Mouse (Mus musculus) B cell, adult (primary cell): ENCODE results near the gene Cldn10. TPM values are rescaled to one million over a fixed set of nuclear protein-coding genes. Genes with fewer than 3 reads are reported as not detected.

ENCODE experiments used
- total RNA-seq: library from RNA; stranded (reverse); gene quantifications from 4 replicates; pipeline ENCODE4 v1.2.4, GENCODE M21; 2023; ENCODE audit not compliant: inconsistent age

Cldn10 gene
- 1.4 to 3.1 TPM (median 2.0 TPM) in 4 replicates for total RNA-seq

DNA sequence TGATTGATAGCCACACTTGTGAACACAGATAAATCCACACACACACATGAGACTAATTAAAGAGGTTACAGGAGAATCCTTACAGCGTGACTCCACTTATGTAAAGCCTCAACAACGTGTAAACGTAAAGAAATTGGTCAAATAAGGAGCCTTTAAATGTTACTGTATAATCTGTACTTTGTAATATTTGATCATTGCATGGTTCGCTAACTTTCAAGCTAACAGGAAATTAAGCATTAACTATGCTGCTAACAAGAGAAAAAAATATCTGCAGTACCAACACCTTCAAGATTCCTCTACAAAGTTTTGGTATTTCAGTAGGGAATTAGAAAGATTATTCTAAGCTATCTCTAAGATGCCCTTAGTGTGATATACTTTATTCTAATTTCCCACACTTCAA is at the start of gene Cldn10:
TSS of gene Cldn10 (plus strand) at position 288 of the 400 bp plus-strand sequence.

Other genes with a start within 250 kb of the Cldn10 start
- gene Abcc4, start 81.7 kb upstream of the Cldn10 start, total RNA-seq, result 12.5 to 16.2 TPM (median 15.7 TPM) in 4 replicates
- 0.78 to 1.3 TPM (median 1.1 TPM) in 4 replicates for gene Dzip1, start 137.6 kb downstream of the Cldn10 start, total RNA-seq
- gene Dnajc3, start 150.1 kb downstream of the Cldn10 start, total RNA-seq, result 25.6 to 26.8 TPM (median 26.6 TPM) in 4 replicates